Mouse (Mus musculus) megakaryocyte, embryonic 14.5 days (primary cell): ENCODE measurements at regions not wholly inside any gene's neighbourhood (a gene's known extent, or its start where the extent isn't known, plus 50 kb on each side); places are given as distances from the start of the nearest gene placed in this dataset.

ENCODE experiments used
- FLI1 ChIP-seq: IDR thresholded peaks from 2 replicates; pipeline ENCODE4 v1.6.1; 2012; ENCODE audit warnings: low read length, inconsistent platforms, mixed read lengths
- GATA1 ChIP-seq: IDR thresholded peaks from 3 replicates; pipeline ENCODE4 v1.6.1; 2012; ENCODE audit warnings: mixed read lengths, low read length, inconsistent platforms, borderline replicate concordance

DNA sequence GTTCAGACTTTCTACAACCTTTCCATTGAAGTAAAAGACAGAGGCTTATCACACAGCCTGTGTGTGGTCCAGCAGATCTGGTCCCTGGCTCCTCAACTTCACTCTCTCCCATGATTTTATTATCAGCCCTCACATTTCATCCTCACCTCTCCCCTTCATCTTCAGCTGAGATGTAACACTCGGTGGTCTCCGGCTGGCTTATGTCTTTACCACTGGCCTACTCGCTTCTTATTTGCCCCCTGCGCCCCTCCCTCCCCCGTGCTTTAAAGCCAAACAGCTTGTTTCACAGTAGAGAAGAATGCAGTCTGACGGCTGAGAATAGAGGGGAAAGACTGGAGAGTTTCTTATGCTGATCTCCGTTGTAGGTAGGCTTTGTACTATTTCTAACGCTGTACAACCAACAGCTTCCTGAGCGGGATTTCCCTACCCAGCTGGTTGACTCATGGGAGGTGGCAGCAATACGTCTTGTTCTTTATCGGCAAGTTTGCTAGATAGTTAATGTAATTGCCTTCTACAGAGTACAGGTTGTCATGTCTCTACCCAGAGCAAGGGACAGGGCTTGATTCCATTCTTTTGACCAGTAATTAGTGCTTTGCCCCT is 152.9 kb upstream of the Cmc1 start:
- TF ChIP-seq GATA1 (no peak), FLI1 (no peak)
